Mouse (Mus musculus): ENCODE data around the gene Zfp365. TPM values are rescaled to one million over a fixed set of nuclear protein-coding genes. Genes with fewer than 3 reads are reported as not detected.

Gene Zfp365
- total and polyA plus RNA-seq, 3 experiments, result 1.0 to 4.0 (median 1.2) TPM

DNA sequence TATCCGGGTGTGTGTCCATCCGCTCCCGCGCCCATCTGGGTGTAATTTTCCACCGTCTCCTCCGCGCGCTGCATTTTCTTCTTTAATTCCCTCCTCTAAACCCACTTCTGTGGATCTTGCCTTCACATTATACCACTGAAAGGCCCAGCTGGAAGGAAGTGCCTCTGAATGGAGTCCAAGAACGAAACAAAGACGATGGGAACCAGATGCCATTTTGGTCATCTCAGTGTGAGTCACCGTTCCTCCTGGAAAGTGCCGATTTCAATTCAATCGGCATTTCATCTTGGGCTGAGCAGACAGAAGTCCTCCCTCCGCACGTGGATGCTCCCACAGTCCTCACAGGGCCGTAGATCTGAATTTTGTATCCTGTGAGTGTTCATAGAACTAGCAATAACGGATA lies 76.0 kb downstream of the Zfp365 start:
- dilution Hi-C loops (cut with MboI; ENCODE audit: extremely low pct_ligation_motif_present, extremely low pct_unique_long_range_greater_than_20kb, low sequenced_read_pairs), result no loop called here
- Histone ChIP-seq H3K4me2 (ENCODE audit: insufficient read depth, low read depth, poor library complexity, severe bottlenecking) (no peak overlapping the region), H3K4me1 (ENCODE audit: control insufficient read depth in 1 of 2, insufficient read depth in 2 of 2) (peaks cover 0 to 8% of the 10 kb centered on the region in 2 experiments; a peak in 1 of 4 replicates), H3K36me3 (replicated peaks in 1 of 2; ENCODE audit: control insufficient read depth in 1 of 2, insufficient read depth in 1 of 2, low read length in 1 of 2) (no peaks in the 10 kb centered on the region), H3K9me3 (replicated peaks; ENCODE audit: low read length) (no peaks in the 10 kb centered on the region), H3K79me2 (replicated peaks; ENCODE audit: control insufficient read depth, extremely low read depth, insufficient read depth, poor library complexity, severe bottlenecking) (no peaks in the 10 kb centered on the region), H3K27me3 (replicated peaks) (no peaks in the 10 kb centered on the region), H3K4me3 (replicated peaks in 1 of 3; ENCODE audit: low read depth in 2 of 3, low read length in 2 of 3, poor library complexity in 1 of 3) (no peak overlapping the region), H3K9ac (ENCODE audit: insufficient read depth, low read depth) (no peak overlapping the region), H3K27ac (ENCODE audit: insufficient read depth, low read depth) (no peak overlapping the region)
- TF ChIP-seq JUN (IDR thresholded peaks at IDR 0.05; ENCODE audit: insufficient read depth, low read depth, low read length) (no peak), MYC (IDR thresholded peaks at IDR 0.05; ENCODE audit: low read depth, low read length) (no peak), E2F4 (IDR thresholded peaks at IDR 0.05; ENCODE audit: insufficient replicate concordance, low read depth, low read length) (no peak), PAX5 (IDR thresholded peaks at IDR 0.05; ENCODE audit: low read length) (no peak), MXI1 (IDR thresholded peaks at IDR 0.05; ENCODE audit: low read depth, low read length) (no peak), EP300 (IDR thresholded peaks at IDR 0.05; ENCODE audit: low read length) (no peak), ETS1 (conservative IDR thresholded peaks at IDR 0.05; ENCODE audit: low read depth, low read length) (no peak), ZC3H11A (IDR thresholded peaks at IDR 0.05; ENCODE audit: low read depth, low read length) (no peak)
- DNase-seq (ENCODE audit: extremely low read depth), result no peak
- in situ Hi-C loops (cut with MboI; ENCODE audit: low pct_ligation_motif_present, low pct_unique_long_range_greater_than_20kb, low sequenced_read_pairs), result no loop called here

Other genes starting within 250 kb of the Zfp365 start
- gene Rtkn2, start 66.9 kb upstream of the Zfp365 start, total RNA-seq (2012; rRNA removed), result 0.46 and 0.59 TPM in 2 replicates
- gene Rtkn2, start 66.9 kb upstream of the Zfp365 start, total RNA-seq (2014; rRNA removed), result 0.59 and 0.99 TPM in 2 replicates
- 0.78 and 0.93 TPM in 2 replicates for gene Rtkn2, start 66.9 kb upstream of the Zfp365 start, polyA plus RNA-seq (2012; ENCODE audit: insufficient read length, low read depth)